Mouse (Mus musculus): ENCODE data around the gene Sult1d1. TPM values are rescaled to one million over a fixed set of nuclear protein-coding genes. Genes with fewer than 3 reads are reported as not detected.

The Sult1d1 gene
- not detected in 4 replicates for total RNA-seq (2023; ENCODE audit: inconsistent age)

DNA sequence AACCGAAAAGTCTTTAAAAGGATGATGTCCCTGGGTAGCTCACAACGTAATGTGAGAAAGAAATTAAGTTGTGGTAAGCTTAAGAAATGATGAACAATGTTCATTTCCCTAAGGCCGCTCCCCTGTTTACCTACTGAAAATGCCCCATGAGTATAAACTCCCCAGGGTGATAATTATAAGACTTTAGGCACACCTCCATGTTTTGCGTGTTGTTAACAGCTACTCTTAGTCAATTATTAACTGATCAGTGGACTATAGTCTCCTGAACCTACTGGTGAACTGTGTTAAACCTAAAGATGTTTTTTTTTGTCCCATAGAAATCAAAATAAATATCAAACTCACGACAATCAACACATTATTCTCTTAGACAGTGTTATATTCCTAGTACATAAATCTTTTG, at the start of gene Sult1d1:
TSS of gene Sult1d1 (minus strand) at position 183 of the 400 bp plus-strand sequence.

DNA sequence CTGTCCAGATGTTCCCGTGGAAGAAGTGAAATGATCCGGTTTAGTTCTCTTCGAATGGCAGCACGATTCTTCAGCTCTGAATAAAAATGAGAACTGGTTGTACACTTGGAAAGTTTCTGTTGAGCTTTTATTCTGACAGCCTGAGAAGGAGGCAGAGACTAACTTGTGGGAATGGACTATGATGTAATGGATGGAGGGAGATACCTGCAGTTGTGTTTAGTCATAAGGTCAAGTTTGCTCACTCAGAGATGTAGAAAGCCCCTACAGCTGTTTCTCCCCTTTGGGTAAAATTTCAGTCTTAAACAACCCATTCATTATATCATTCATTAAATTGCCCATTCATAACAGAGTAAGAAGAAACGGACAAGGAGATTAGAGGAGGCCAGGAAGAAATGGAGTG, 22.7 kb upstream of the Sult1d1 start, which contains the start of gene Sult1e1:
TSS of gene Sult1e1 (minus strand) at position 101 of the 400 bp plus-strand sequence.

DNA sequence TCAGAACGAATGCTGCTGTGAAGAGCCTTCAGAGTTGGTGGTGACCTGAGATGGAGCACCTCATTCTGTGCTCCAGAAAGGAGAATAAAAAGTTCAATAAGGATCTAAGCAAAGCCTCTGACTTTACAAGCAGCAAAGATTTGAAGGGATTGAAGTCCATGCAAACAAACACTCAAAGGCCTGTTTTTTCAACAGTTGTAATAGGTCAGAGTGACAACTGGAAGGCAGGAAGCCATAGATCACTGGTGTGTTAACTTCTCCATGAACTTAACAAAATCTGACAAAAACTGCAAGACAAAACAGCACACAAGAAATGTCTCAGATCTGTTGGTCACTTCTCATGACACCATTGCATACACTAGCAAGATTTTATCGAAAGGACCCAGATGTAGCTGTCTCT, 30.7 kb downstream of the Sult1d1 start, which contains the start of gene Sult1b1:
TSS of gene Sult1b1 (minus strand) at position 85 of the 400 bp plus-strand sequence.

Other genes with a start within 250 kb of the Sult1d1 start
- gene Ugt2a3, start 231.8 kb downstream of the Sult1d1 start, total RNA-seq (2023; ENCODE audit: inconsistent age): not detected in 4 replicates
- gene Ugt2b38, start 144.8 kb downstream of the Sult1d1 start, total RNA-seq (2023; ENCODE audit: inconsistent age): not detected in 4 replicates
- gene Ugt2a2, start 86.8 kb downstream of the Sult1d1 start, total RNA-seq (2023; ENCODE audit: inconsistent age): not detected in 4 replicates
- gene Gm43638, start 82.2 kb downstream of the Sult1d1 start, total RNA-seq (2023; ENCODE audit: inconsistent age): not detected in 4 replicates
- gene Ugt2a1, start 78.2 kb downstream of the Sult1d1 start, total RNA-seq (2023; ENCODE audit: inconsistent age): not detected in 4 replicates
- not detected in 4 replicates for gene Sult1b1, start 30.8 kb downstream of the Sult1d1 start, total RNA-seq (2023; ENCODE audit: inconsistent age)
- gene Sult1e1, start 22.6 kb upstream of the Sult1d1 start, total RNA-seq (2023; ENCODE audit: inconsistent age): not detected in 4 replicates
- gene Csn1s1, start 97.2 kb upstream of the Sult1d1 start, total RNA-seq (2023; ENCODE audit: inconsistent age): not detected in 4 replicates
- not detected in 4 replicates for gene Csn2, start 130.6 kb upstream of the Sult1d1 start, total RNA-seq (2023; ENCODE audit: inconsistent age)
- not detected in 4 replicates for gene Csn1s2a, start 205.5 kb upstream of the Sult1d1 start, total RNA-seq (2023; ENCODE audit: inconsistent age)
- not detected in 4 replicates for gene Csn1s2b, start 239.1 kb upstream of the Sult1d1 start, total RNA-seq (2023; ENCODE audit: inconsistent age)

Measured in B cell, adult (primary cell).